Mouse (Mus musculus): ENCODE data around the gene Zfp316. TPM values are rescaled to one million over a fixed set of nuclear protein-coding genes. Genes with fewer than 3 reads are reported as not detected.

The Zfp316 gene
- polyA plus RNA-seq, 1 experiment, result 0.87 TPM

- H3K4me3 ChIP-seq (replicated peaks; ENCODE audit: control insufficient read depth, low read depth, low read length), result no peak overlapping the region
- no peaks in the 10 kb centered on the region; the same call in none of the 2 replicates for H3K4me1 ChIP-seq (ENCODE audit: control insufficient read depth, insufficient read depth, low read length)
- WGBS, result 96% methylated on average over 7 of the region's 7 CpGs
- H3K27ac ChIP-seq (ENCODE audit: control insufficient read depth, insufficient read depth, low read depth, low read length, poor library complexity), result no peak overlapping the region
- TF ChIP-seq CTCF (IDR thresholded peaks at IDR 0.05; ENCODE audit: control insufficient read depth, insufficient read depth, low read length) (no peak), POLR2A (IDR thresholded peaks at IDR 0.05; ENCODE audit: borderline replicate concordance, control insufficient read depth, low read depth, low read length) (no peak)
Measured at GRCm38 (mm10) chr5:143309916-143310315, 40.1 kb upstream of the Zfp316 start.

GRCm38 (mm10) chr5:143308825-143309224, 39.0 kb upstream of the Zfp316 start:
- TF ChIP-seq CTCF (IDR thresholded peaks at IDR 0.05; ENCODE audit: control insufficient read depth, insufficient read depth, low read length), result no peak
- Histone ChIP-seq H3K4me3 (replicated peaks; ENCODE audit: control insufficient read depth, low read depth, low read length) (no peak overlapping the region), H3K27ac (ENCODE audit: control insufficient read depth, insufficient read depth, low read depth, low read length, poor library complexity) (no peak overlapping the region), H3K4me1 (ENCODE audit: control insufficient read depth, insufficient read depth, low read length) (no peaks in the 10 kb centered on the region; the same call in none of the 2 replicates)
- WGBS, result 88% methylated on average over 5 of the region's 5 CpGs

- 82% methylated on average over 7 of the region's 7 CpGs for WGBS
- H3K4me3 ChIP-seq (replicated peaks; ENCODE audit: control insufficient read depth, low read depth, low read length), result no peak overlapping the region
- TF ChIP-seq POLR2A (IDR thresholded peaks at IDR 0.05; ENCODE audit: borderline replicate concordance, control insufficient read depth, low read depth, low read length) (no peak), CTCF (IDR thresholded peaks at IDR 0.05; ENCODE audit: control insufficient read depth, insufficient read depth, low read length) (no peak)
Measured at GRCm38 (mm10) chr5:143304251-143304650, 34.4 kb upstream of the Zfp316 start.

DNA sequence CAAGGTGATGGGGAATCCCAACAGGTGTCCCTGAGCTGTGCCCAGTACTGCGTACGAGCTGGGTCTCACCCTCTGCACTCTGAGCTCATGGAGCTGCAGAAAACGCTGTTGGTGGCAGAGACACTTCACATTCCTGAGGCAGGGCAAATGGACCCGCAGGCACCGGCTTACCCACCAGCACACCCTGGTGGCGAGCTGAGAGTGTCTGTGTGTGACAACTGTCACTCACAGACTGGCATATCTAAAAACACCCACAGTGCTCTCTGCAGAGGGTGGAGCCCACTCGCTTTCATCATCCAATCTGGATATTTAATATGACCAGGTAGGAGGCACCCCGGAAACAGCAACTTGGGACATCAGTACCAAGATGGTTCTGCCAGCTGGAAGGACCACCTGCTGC, 31.5 kb upstream of the Zfp316 start:
- H3K27ac ChIP-seq (ENCODE audit: control insufficient read depth, insufficient read depth, low read depth, low read length, poor library complexity), result no peak overlapping the region
- TF ChIP-seq CTCF (IDR thresholded peaks at IDR 0.05; ENCODE audit: control insufficient read depth, insufficient read depth, low read length), result peak; percentile 40; the same call in 1 of the 2 replicates
- no peak for TF ChIP-seq POLR2A (IDR thresholded peaks at IDR 0.05; ENCODE audit: borderline replicate concordance, control insufficient read depth, low read depth, low read length)
- H3K4me3 ChIP-seq (replicated peaks; ENCODE audit: control insufficient read depth, low read depth, low read length), result no peak overlapping the region
- no peaks in the 10 kb centered on the region for H3K4me1 ChIP-seq (ENCODE audit: control insufficient read depth, insufficient read depth, low read length)
- 73% methylated on average over 8 of the region's 8 CpGs for WGBS

More at GRCm38 (mm10) chr5:143304251-143304650, 34.4 kb upstream of the Zfp316 start:
- H3K27ac ChIP-seq (ENCODE audit: control insufficient read depth, insufficient read depth, low read depth, low read length, poor library complexity), result no peak overlapping the region
- H3K4me1 ChIP-seq (ENCODE audit: control insufficient read depth, insufficient read depth, low read length), result no peaks in the 10 kb centered on the region

DNA sequence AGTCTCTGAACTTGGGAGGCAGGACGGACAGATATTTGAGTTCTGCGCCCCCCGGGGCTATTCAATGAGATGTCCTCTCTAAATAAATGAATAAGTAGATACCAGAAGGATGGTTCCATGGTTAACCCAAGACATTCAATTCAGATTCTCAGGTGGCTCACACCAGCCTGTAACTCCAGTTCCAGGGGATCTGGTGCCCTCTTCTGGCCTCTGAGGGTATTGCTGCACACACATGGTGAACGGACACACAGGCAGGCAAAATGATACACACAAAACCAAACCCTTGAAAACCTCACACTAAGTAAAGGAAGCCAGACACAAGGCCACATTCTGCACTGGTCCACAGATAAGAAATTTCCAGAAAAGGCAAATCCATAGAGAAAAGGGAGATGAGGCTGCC, 29.9 kb upstream of the Zfp316 start:
- no peaks in the 10 kb centered on the region for H3K4me1 ChIP-seq (ENCODE audit: control insufficient read depth, insufficient read depth, low read length)
- H3K27ac ChIP-seq (ENCODE audit: control insufficient read depth, insufficient read depth, low read depth, low read length, poor library complexity), result no peak overlapping the region
- 87% methylated on average over 4 of the region's 4 CpGs for WGBS
- TF ChIP-seq POLR2A (IDR thresholded peaks at IDR 0.05; ENCODE audit: borderline replicate concordance, control insufficient read depth, low read depth, low read length) (no peak), CTCF (IDR thresholded peaks at IDR 0.05; ENCODE audit: control insufficient read depth, insufficient read depth, low read length) (peak; percentile 83)
- no peak overlapping the region for H3K4me3 ChIP-seq (replicated peaks; ENCODE audit: control insufficient read depth, low read depth, low read length)

DNA sequence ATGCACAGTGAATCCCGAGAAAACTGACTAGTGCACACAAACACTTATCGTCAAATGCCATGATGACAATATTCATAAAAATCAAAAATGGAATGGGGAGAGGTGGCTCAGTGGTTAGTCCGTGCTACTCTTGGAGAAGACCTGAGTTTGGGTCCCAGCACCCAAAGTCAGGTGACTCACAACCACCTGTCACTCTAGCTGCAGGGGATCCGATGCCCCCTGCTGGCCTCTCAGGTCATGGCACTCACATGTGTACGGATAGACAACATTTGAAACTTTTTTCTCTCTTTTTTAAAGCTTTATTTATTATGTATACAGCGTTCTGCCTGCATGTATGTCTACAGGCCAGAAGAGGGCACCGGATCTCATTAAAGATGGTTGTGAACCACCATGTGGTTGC, 28.6 kb upstream of the Zfp316 start:
- H3K27ac ChIP-seq (ENCODE audit: control insufficient read depth, insufficient read depth, low read depth, low read length, poor library complexity), result no peak overlapping the region
- TF ChIP-seq POLR2A (IDR thresholded peaks at IDR 0.05; ENCODE audit: borderline replicate concordance, control insufficient read depth, low read depth, low read length), result no peak
- TF ChIP-seq CTCF (IDR thresholded peaks at IDR 0.05; ENCODE audit: control insufficient read depth, insufficient read depth, low read length), result peak; percentile 35; the same call in 1 of the 2 replicates
- no peak overlapping the region for H3K4me3 ChIP-seq (replicated peaks; ENCODE audit: control insufficient read depth, low read depth, low read length)
- no peaks in the 10 kb centered on the region for H3K4me1 ChIP-seq (ENCODE audit: control insufficient read depth, insufficient read depth, low read length)
- 91% methylated on average over 7 of the region's 7 CpGs for WGBS

DNA sequence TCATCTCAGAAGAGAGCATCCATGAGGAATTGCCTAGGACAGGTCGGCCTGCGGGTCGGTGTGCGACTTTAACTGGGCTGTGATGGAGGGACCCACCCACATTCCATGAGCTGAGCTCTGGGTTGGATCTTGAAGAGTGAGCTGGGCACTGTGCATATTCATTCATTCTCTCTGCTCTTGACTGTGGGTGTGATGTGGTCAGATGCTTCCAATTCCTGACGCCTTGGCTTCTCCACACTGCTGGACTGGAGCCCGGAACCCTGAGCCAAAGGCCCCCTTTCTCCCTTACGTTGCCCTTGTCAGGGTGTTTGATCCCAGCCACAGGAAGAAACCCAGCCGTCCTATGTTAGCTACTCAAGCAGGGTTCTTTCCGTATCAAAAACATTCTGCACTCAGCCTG, 28.2 kb upstream of the Zfp316 start:
- Histone ChIP-seq H3K27ac (ENCODE audit: control insufficient read depth, insufficient read depth, low read depth, low read length, poor library complexity) (no peak overlapping the region), H3K4me1 (ENCODE audit: control insufficient read depth, insufficient read depth, low read length) (no peaks in the 10 kb centered on the region), H3K4me3 (replicated peaks; ENCODE audit: control insufficient read depth, low read depth, low read length) (no peak overlapping the region)
- 96% methylated on average over 9 of the region's 9 CpGs for WGBS
- TF ChIP-seq POLR2A (IDR thresholded peaks at IDR 0.05; ENCODE audit: borderline replicate concordance, control insufficient read depth, low read depth, low read length) (no peak), CTCF (IDR thresholded peaks at IDR 0.05; ENCODE audit: control insufficient read depth, insufficient read depth, low read length) (no peak)

DNA sequence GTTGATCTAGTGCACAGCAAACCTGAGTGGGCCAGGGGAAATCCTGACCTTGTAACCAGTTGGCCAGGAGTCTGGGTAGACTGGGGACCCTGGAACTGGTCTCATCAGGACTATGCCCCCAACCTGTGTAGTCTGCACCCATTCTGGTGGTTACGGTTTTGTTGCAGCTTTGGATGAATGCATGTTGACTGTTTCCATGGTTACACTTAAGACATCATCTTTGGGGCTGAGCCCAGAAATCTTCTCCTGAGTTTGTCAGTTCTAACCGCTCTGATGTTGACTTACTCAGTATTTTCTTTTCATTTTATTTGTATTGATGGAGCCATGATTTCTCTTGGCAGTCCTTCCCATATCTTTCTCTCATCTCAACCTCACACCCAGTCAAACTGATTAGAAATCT, 25.5 kb upstream of the Zfp316 start:
- TF ChIP-seq POLR2A (IDR thresholded peaks at IDR 0.05; ENCODE audit: borderline replicate concordance, control insufficient read depth, low read depth, low read length), result no peak
- no peaks in the 10 kb centered on the region for H3K4me1 ChIP-seq (ENCODE audit: control insufficient read depth, insufficient read depth, low read length)
- no peak overlapping the region for H3K4me3 ChIP-seq (replicated peaks; ENCODE audit: control insufficient read depth, low read depth, low read length)
- WGBS, result 81% methylated on average over 2 of the region's 2 CpGs
- H3K27ac ChIP-seq (ENCODE audit: control insufficient read depth, insufficient read depth, low read depth, low read length, poor library complexity), result no peak overlapping the region

- 90% methylated on average over 3 of the region's 3 CpGs for WGBS
- TF ChIP-seq POLR2A (IDR thresholded peaks at IDR 0.05; ENCODE audit: borderline replicate concordance, control insufficient read depth, low read depth, low read length) (no peak), CTCF (IDR thresholded peaks at IDR 0.05; ENCODE audit: control insufficient read depth, insufficient read depth, low read length) (peak; percentile 53)
- Histone ChIP-seq H3K27ac (ENCODE audit: control insufficient read depth, insufficient read depth, low read depth, low read length, poor library complexity) (no peak overlapping the region), H3K4me3 (replicated peaks; ENCODE audit: control insufficient read depth, low read depth, low read length) (no peak overlapping the region), H3K4me1 (ENCODE audit: control insufficient read depth, insufficient read depth, low read length) (no peaks in the 10 kb centered on the region)
Measured at GRCm38 (mm10) chr5:143294862-143295261, 25.0 kb upstream of the Zfp316 start.

All from bone marrow, adult 2 months (tissue).